Mouse (Mus musculus) bone marrow, adult 2 months (tissue): ENCODE results near the gene Kcnip1. TPM values are rescaled to one million over a fixed set of nuclear protein-coding genes. Genes with fewer than 3 reads are reported as not detected.

Source experiments
- H3K27ac ChIP-seq: fragments of 200-500 bp; 2 replicates; pipeline ENCODE4 v1.5.1; 2012; ENCODE audit warnings: low read depth, mild to moderate bottlenecking, control low read depth, inconsistent platforms, low read length; ENCODE audit not compliant: control insufficient read depth, poor library complexity, insufficient read depth
- H3K4me1 ChIP-seq: fragments of 200-500 bp; 2 replicates; pipeline ENCODE4 v1.6.1; 2011; ENCODE audit warnings: low read length; ENCODE audit not compliant: control insufficient read depth, insufficient read depth
- H3K4me3 ChIP-seq: fragments of 200-500 bp; replicated peaks from 2 replicates; pipeline ENCODE3; 2011; ENCODE audit warnings: mild to moderate bottlenecking, low read depth, low read length, control low read depth; ENCODE audit not compliant: control insufficient read depth
- CTCF ChIP-seq: fragments of 200-500 bp; IDR thresholded peaks from 2 replicates; pipeline ENCODE4 v1.5.1; 2011; ENCODE audit warnings: low read length, control low read depth; ENCODE audit not compliant: control insufficient read depth, insufficient read depth
- POLR2A ChIP-seq: fragments of 200-500 bp; IDR thresholded peaks from 2 replicates; pipeline ENCODE4 v1.6.1; 2011; ENCODE audit warnings: low read depth, mild to moderate bottlenecking, control low read depth, low read length, borderline replicate concordance; ENCODE audit not compliant: control insufficient read depth
- WGBS: fragments of 180-500 bp; shearing (Covaris S2); methylation state at CpG from one replicate; pipeline ENCODE4 v1.1.7; 2018; 5-methylcytosine and 5-hydroxymethylcytosine counted together
- polyA plus RNA-seq: library from polyadenylated mRNA; stranded (reverse); fragments of >200 nt; gene quantifications from 2 replicates; pipeline ENCODE4 v1.2.4, GENCODE M21; 2011; ENCODE audit warnings: low replicate concordance; ENCODE audit not compliant: missing spikeins, insufficient read depth, insufficient read length

Gene Kcnip1
- polyA plus RNA-seq, 1 experiment, result not detected

- 55% methylated on average over 6 of the region's 6 CpGs for WGBS
- Histone ChIP-seq H3K27ac (peak overlapping the region; percentile 72), H3K4me3 (no peak overlapping the region), H3K4me1 (peaks cover 1% of the 10 kb centered on the region; the same call in 1 of the 2 replicates)
- no peak for TF ChIP-seq CTCF
- TF ChIP-seq POLR2A, result no peak
These were observed 19.2 kb upstream of the Kcnip1 start for GRCm38 (mm10) chr11:34012007-34012652.

DNA sequence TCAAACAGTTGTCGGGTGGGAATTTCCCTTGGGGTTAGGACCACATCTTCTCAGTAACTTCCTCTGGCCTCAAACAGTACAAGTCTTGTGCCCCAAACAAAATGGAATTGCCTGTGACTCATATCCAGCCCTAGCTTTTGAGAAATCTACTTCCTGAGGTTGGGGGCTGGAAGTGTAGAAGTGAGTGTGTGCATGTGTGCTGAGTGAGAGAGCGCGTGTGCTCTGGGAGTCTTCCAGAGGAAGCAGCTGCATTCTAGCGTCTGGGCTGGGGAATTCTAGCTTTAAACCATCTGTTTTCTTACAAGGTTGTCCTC is 17.9 kb upstream of the Kcnip1 start:
- no peak overlapping the region for H3K4me3 ChIP-seq
- H3K4me1 ChIP-seq, result peaks cover 1% of the 10 kb centered on the region; the same call in 1 of the 2 replicates
- 13% methylated on average over 4 of the region's 4 CpGs for WGBS
- TF ChIP-seq CTCF, result no peak
- no peak for TF ChIP-seq POLR2A
- H3K27ac ChIP-seq, result peak overlapping the region; percentile 29; the same call in 1 of the 2 replicates

GRCm38 (mm10) chr11:34010133-34010858 is 17.3 kb upstream of the Kcnip1 start:
- WGBS, result 30% methylated on average over 7 of the region's 7 CpGs
- H3K27ac ChIP-seq, result peak overlapping the region; percentile 81
- H3K4me1 ChIP-seq, result peaks cover 1% of the 10 kb centered on the region; the same call in 1 of the 2 replicates
- H3K4me3 ChIP-seq, result no peak overlapping the region
- TF ChIP-seq POLR2A, result no peak
- no peak for TF ChIP-seq CTCF

GRCm38 (mm10) chr11:34009316-34010087 is 16.6 kb upstream of the Kcnip1 start:
- peaks cover 1% of the 10 kb centered on the region; the same call in 1 of the 2 replicates for H3K4me1 ChIP-seq
- no peak for TF ChIP-seq POLR2A
- no peak for TF ChIP-seq CTCF
- H3K27ac ChIP-seq, result peak overlapping the region; percentile 81
- 20% methylated on average over 12 of the region's 12 CpGs for WGBS
- no peak overlapping the region for H3K4me3 ChIP-seq

DNA sequence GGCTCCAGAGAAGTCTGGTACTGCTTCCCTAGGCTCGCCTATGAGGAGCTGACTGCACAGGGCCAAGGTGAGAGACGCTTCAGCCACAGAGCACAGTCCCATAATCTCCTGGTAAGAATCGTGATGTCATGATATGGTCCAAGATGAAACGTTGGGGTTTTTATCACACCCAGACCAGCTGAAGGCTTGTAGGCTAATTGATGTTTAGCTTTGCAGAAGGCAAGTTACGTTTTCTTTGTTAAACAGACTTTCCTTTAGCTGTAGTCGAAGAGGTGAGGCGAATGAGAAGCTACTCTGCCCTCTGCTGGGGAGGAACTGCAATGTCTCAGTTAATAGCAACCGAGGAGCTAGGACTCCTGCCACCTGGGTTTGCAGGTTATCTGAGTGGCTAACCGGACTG is 15.8 kb upstream of the Kcnip1 start:
- 5% methylated on average over 9 of the region's 9 CpGs for WGBS
- TF ChIP-seq CTCF (peak; percentile 79), POLR2A (no peak)
- H3K4me1 ChIP-seq, result peaks cover 1% of the 10 kb centered on the region; the same call in 1 of the 2 replicates
- peak overlapping the region; percentile 91 for H3K27ac ChIP-seq
- peak overlapping the region; percentile 56 for H3K4me3 ChIP-seq

DNA sequence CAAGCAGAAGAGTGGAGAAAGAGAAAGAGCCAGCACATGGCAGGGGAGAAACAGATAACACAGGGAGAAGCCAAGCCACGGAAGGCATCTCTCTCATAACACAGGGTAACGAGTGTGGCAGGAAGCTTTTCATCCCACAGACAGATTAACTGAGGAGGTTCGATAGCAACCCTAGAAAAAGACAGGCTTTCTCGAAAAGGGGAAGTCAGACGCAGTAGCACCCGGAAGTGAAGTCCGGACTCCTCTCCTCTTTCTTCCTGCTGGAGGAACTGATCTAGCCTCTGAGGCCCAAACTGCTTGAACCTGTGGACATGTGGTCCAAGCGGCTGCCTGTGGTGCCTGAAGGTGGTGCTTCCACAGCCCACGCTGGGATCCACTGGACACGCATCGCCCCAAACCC is 15.3 kb upstream of the Kcnip1 start:
- under 1% methylated on average over 11 of the region's 11 CpGs for WGBS
- TF ChIP-seq CTCF, result no peak
- TF ChIP-seq POLR2A, result 0 out of 2 replicates have a peak, but pooled peaks have one; percentile 40
- peaks cover 1% of the 10 kb centered on the region; the same call in 1 of the 2 replicates for H3K4me1 ChIP-seq
- H3K27ac ChIP-seq, result peak overlapping the region; percentile 91
- H3K4me3 ChIP-seq, result peak overlapping the region; percentile 56

DNA sequence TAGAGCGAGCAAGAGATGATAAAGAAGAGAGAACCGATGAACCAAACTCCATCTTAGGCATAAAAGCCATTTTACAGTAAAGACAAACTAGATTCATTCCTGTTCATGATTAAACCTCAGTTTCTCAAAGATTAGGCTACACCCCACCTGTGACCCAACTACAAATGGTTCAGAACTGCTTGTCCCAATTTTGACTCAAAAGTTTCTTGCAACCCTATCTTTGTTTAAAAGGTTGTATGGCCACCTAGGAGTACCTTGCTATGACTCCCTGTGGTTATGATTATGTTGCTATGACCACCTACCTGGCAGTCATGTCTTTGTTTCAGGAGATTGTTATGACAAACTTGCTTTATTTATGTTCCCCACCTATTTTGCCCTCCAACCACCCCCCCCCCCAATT is 14.7 kb upstream of the Kcnip1 start:
- TF ChIP-seq POLR2A (no peak), CTCF (no peak)
- Histone ChIP-seq H3K4me1 (peaks cover 1% of the 10 kb centered on the region; the same call in 1 of the 2 replicates), H3K27ac (no peak overlapping the region), H3K4me3 (no peak overlapping the region)
- 71% methylated on average over 2 of the region's 2 CpGs for WGBS

DNA sequence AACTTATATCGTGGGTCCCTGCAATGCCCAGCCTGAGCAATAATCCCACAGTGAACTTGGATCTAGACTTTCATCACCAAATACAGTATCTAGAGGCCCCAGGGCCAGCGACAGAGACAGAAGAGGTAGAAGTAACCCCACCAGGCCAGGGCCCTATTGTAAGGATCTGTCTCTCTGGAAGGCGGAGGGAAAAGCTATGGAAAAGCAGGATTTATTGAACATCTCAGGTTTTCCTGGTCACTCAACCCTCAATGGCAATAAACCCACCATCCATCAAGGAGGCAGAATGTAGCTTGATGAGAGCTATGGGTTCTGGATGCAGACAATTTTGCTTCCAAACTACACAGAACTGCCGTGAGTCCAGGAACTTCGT is 9.6 kb upstream of the Kcnip1 start:
- H3K27ac ChIP-seq, result no peak overlapping the region
- H3K4me3 ChIP-seq, result no peak overlapping the region
- 68% methylated on average over 5 of the region's 5 CpGs for WGBS
- H3K4me1 ChIP-seq, result no peaks in the 10 kb centered on the region; the same call in 1 of the 2 replicates
- TF ChIP-seq CTCF (no peak), POLR2A (no peak)
